Mouse (Mus musculus): ENCODE results near the gene Depdc5. TPM values are rescaled to one million over a fixed set of nuclear protein-coding genes. Genes with fewer than 3 reads are reported as not detected.

Gene Depdc5
- polyA plus RNA-seq, 1 experiment, result 0.17 TPM

- no peak for TF ChIP-seq TAL1 (IDR thresholded peaks at IDR 0.05; ENCODE audit: low read length)
- no peak for TF ChIP-seq GATA1 (IDR thresholded peaks at IDR 0.05; ENCODE audit: low read length)
- peaks cover 86% of the 10 kb centered on the region for H3K36me3 ChIP-seq (ENCODE audit: control insufficient read depth)
These were observed 77.9 kb downstream of the Depdc5 start for GRCm38 (mm10) chr5:32941209-32941924.

GRCm38 (mm10) chr5:32950077-32950476 is 86.6 kb downstream of the Depdc5 start:
- peaks cover 53% of the 10 kb centered on the region for H3K36me3 ChIP-seq (ENCODE audit: control insufficient read depth)
- H3K4me3 ChIP-seq (replicated peaks), result no peak overlapping the region
- no peaks in the 10 kb centered on the region for H3K27me3 ChIP-seq (ENCODE audit: control insufficient read depth)
- peaks cover 22% of the 10 kb centered on the region for H3K4me1 ChIP-seq (ENCODE audit: control insufficient read depth)
- H3K9me3 ChIP-seq (ENCODE audit: control insufficient read depth, low read length), result no peaks in the 10 kb centered on the region
- TF ChIP-seq TAL1 (IDR thresholded peaks at IDR 0.05; ENCODE audit: low read length) (no peak), GATA1 (IDR thresholded peaks at IDR 0.05; ENCODE audit: low read length) (no peak)

More at GRCm38 (mm10) chr5:32941209-32941924, 77.9 kb downstream of the Depdc5 start:
- Histone ChIP-seq H3K4me1 (ENCODE audit: control insufficient read depth) (no peaks in the 10 kb centered on the region), H3K27me3 (ENCODE audit: control insufficient read depth) (no peaks in the 10 kb centered on the region), H3K4me3 (replicated peaks) (no peak overlapping the region), H3K9me3 (ENCODE audit: control insufficient read depth, low read length) (no peaks in the 10 kb centered on the region)

- H3K4me3 ChIP-seq (replicated peaks), result no peak overlapping the region
- H3K36me3 ChIP-seq (ENCODE audit: control insufficient read depth), result peaks cover 52% of the 10 kb centered on the region
- H3K9me3 ChIP-seq (ENCODE audit: control insufficient read depth, low read length), result no peaks in the 10 kb centered on the region
- no peaks in the 10 kb centered on the region for H3K27me3 ChIP-seq (ENCODE audit: control insufficient read depth)
- H3K4me1 ChIP-seq (ENCODE audit: control insufficient read depth), result peaks cover 22% of the 10 kb centered on the region
- TF ChIP-seq GATA1 (IDR thresholded peaks at IDR 0.05; ENCODE audit: low read length), result peak; percentile 62
- TF ChIP-seq TAL1 (IDR thresholded peaks at IDR 0.05; ENCODE audit: low read length), result peak; percentile 55; the same call in 2 of the 3 replicates
These were observed 87.3 kb downstream of the Depdc5 start for GRCm38 (mm10) chr5:32950702-32951274.

- Histone ChIP-seq H3K4me3 (replicated peaks) (no peak overlapping the region), H3K36me3 (ENCODE audit: control insufficient read depth) (peaks cover 42% of the 10 kb centered on the region), H3K4me1 (ENCODE audit: control insufficient read depth) (peaks cover 10% of the 10 kb centered on the region), H3K9me3 (ENCODE audit: control insufficient read depth, low read length) (no peaks in the 10 kb centered on the region), H3K27me3 (ENCODE audit: control insufficient read depth) (no peaks in the 10 kb centered on the region)
- TF ChIP-seq TAL1 (IDR thresholded peaks at IDR 0.05; ENCODE audit: low read length) (no peak), GATA1 (IDR thresholded peaks at IDR 0.05; ENCODE audit: low read length) (no peak)
These were observed 92.2 kb downstream of the Depdc5 start for GRCm38 (mm10) chr5:32955716-32956115.

- TF ChIP-seq TAL1 (IDR thresholded peaks at IDR 0.05; ENCODE audit: low read length), result no peak
- no peak for TF ChIP-seq GATA1 (IDR thresholded peaks at IDR 0.05; ENCODE audit: low read length)
- H3K9me3 ChIP-seq (ENCODE audit: control insufficient read depth, low read length), result no peaks in the 10 kb centered on the region
- H3K27me3 ChIP-seq (ENCODE audit: control insufficient read depth), result no peaks in the 10 kb centered on the region
- no peak overlapping the region for H3K4me3 ChIP-seq (replicated peaks)
- peaks cover 54% of the 10 kb centered on the region for H3K36me3 ChIP-seq (ENCODE audit: control insufficient read depth)
- no peaks in the 10 kb centered on the region for H3K4me1 ChIP-seq (ENCODE audit: control insufficient read depth)
These were observed 98.1 kb downstream of the Depdc5 start for GRCm38 (mm10) chr5:32961616-32962015.

- peaks cover 59% of the 10 kb centered on the region for H3K36me3 ChIP-seq (ENCODE audit: control insufficient read depth)
- no peaks in the 10 kb centered on the region for H3K4me1 ChIP-seq (ENCODE audit: control insufficient read depth)
- H3K27me3 ChIP-seq (ENCODE audit: control insufficient read depth), result no peaks in the 10 kb centered on the region
- TF ChIP-seq TAL1 (IDR thresholded peaks at IDR 0.05; ENCODE audit: low read length) (no peak), GATA1 (IDR thresholded peaks at IDR 0.05; ENCODE audit: low read length) (no peak)
- no peak overlapping the region for H3K4me3 ChIP-seq (replicated peaks)
- no peaks in the 10 kb centered on the region for H3K9me3 ChIP-seq (ENCODE audit: control insufficient read depth, low read length)
These were observed 99.1 kb downstream of the Depdc5 start for GRCm38 (mm10) chr5:32962581-32962980.

- no peaks in the 10 kb centered on the region for H3K9me3 ChIP-seq (ENCODE audit: control insufficient read depth, low read length)
- H3K27me3 ChIP-seq (ENCODE audit: control insufficient read depth), result no peaks in the 10 kb centered on the region
- H3K4me1 ChIP-seq (ENCODE audit: control insufficient read depth), result peaks cover 3% of the 10 kb centered on the region
- TF ChIP-seq GATA1 (IDR thresholded peaks at IDR 0.05; ENCODE audit: low read length), result no peak
- TF ChIP-seq TAL1 (IDR thresholded peaks at IDR 0.05; ENCODE audit: low read length), result no peak
- H3K36me3 ChIP-seq (ENCODE audit: control insufficient read depth), result peaks cover 40% of the 10 kb centered on the region
- H3K4me3 ChIP-seq (replicated peaks), result no peak overlapping the region
These were observed 113.0 kb downstream of the Depdc5 start for GRCm38 (mm10) chr5:32976541-32976940.

GRCm38 (mm10) chr5:32977179-32977578 is 113.7 kb downstream of the Depdc5 start:
- Histone ChIP-seq H3K9me3 (ENCODE audit: control insufficient read depth, low read length) (no peaks in the 10 kb centered on the region), H3K27me3 (ENCODE audit: control insufficient read depth) (no peaks in the 10 kb centered on the region), H3K4me3 (replicated peaks) (no peak overlapping the region), H3K36me3 (ENCODE audit: control insufficient read depth) (peaks cover 45% of the 10 kb centered on the region), H3K4me1 (ENCODE audit: control insufficient read depth) (peaks cover 3% of the 10 kb centered on the region)
- no peak for TF ChIP-seq TAL1 (IDR thresholded peaks at IDR 0.05; ENCODE audit: low read length)
- TF ChIP-seq GATA1 (IDR thresholded peaks at IDR 0.05; ENCODE audit: low read length), result no peak

- Histone ChIP-seq H3K4me1 (ENCODE audit: control insufficient read depth) (no peaks in the 10 kb centered on the region), H3K9me3 (ENCODE audit: control insufficient read depth, low read length) (0 out of 2 replicates have a peak, but pooled peaks cover 3% of the 10 kb centered on the region), H3K36me3 (ENCODE audit: control insufficient read depth) (peaks cover 53% of the 10 kb centered on the region), H3K4me3 (replicated peaks) (no peak overlapping the region), H3K27me3 (ENCODE audit: control insufficient read depth) (no peaks in the 10 kb centered on the region)
- no peak for TF ChIP-seq TAL1 (IDR thresholded peaks at IDR 0.05; ENCODE audit: low read length)
- no peak for TF ChIP-seq GATA1 (IDR thresholded peaks at IDR 0.05; ENCODE audit: low read length)
These were observed 121.9 kb downstream of the Depdc5 start for GRCm38 (mm10) chr5:32985379-32985778.

Data from erythroblast, embryonic 14.5 days (primary cell).